Mouse (Mus musculus) hindlimb bud, embryonic 11.5 days (tissue): ENCODE measurements around the gene Tubb5.

Source experiments
- DNase-seq: peaks from one replicate; pipeline ENCODE4 v3.0.0-alpha.2; 2012; ENCODE audit warnings: low read depth, low spot score; ENCODE audit errors: extremely low spot score

Gene Tubb5

GRCm38 (mm10) chr17:35832400-35833238 lies 5.5 kb downstream of the Tubb5 start:
- no peak for DNase-seq

GRCm38 (mm10) chr17:35829737-35830136 lies 8.4 kb downstream of the Tubb5 start:
- DNase-seq, result no peak

GRCm38 (mm10) chr17:35825109-35825850 lies 12.8 kb downstream of the Tubb5 start:
- no peak for DNase-seq

GRCm38 (mm10) chr17:35824402-35824801 lies 13.7 kb downstream of the Tubb5 start:
- no peak for DNase-seq

- DNase-seq, result no peak
Measured at GRCm38 (mm10) chr17:35822964-35823937, 14.9 kb downstream of the Tubb5 start, which contains the start of gene Flot1. TSS of gene Flot1 (plus strand) at chr17:35823230.

- DNase-seq, result no peak
Measured at GRCm38 (mm10) chr17:35822564-35822963, 15.5 kb downstream of the Tubb5 start.

- no peak for DNase-seq
Measured at GRCm38 (mm10) chr17:35821439-35822430, 16.4 kb downstream of the Tubb5 start, which contains the start of gene Ier3. TSS of gene Ier3 (plus strand) at chr17:35821684.

GRCm38 (mm10) chr17:35820111-35820510 lies 18.0 kb downstream of the Tubb5 start:
- DNase-seq, result no peak

- DNase-seq, result no peak
Measured at GRCm38 (mm10) chr17:35817226-35817625, 20.9 kb downstream of the Tubb5 start.

GRCm38 (mm10) chr17:35816686-35817085 lies 21.4 kb downstream of the Tubb5 start:
- no peak for DNase-seq

- DNase-seq, result no peak
Measured at GRCm38 (mm10) chr17:35815836-35816235, 22.3 kb downstream of the Tubb5 start.

GRCm38 (mm10) chr17:35814678-35815077 lies 23.4 kb downstream of the Tubb5 start:
- DNase-seq, result no peak

GRCm38 (mm10) chr17:35813653-35814052 lies 24.5 kb downstream of the Tubb5 start:
- no peak for DNase-seq

- DNase-seq, result no peak
Measured at GRCm38 (mm10) chr17:35813245-35813647, 24.9 kb downstream of the Tubb5 start.

GRCm38 (mm10) chr17:35812736-35813135 lies 25.4 kb downstream of the Tubb5 start:
- no peak for DNase-seq

GRCm38 (mm10) chr17:35812307-35812706 lies 25.8 kb downstream of the Tubb5 start:
- DNase-seq, result no peak

- no peak for DNase-seq
Measured at GRCm38 (mm10) chr17:35810900-35811648, 27.0 kb downstream of the Tubb5 start.

GRCm38 (mm10) chr17:35809395-35809794 lies 28.7 kb downstream of the Tubb5 start:
- DNase-seq, result no peak

- no peak for DNase-seq
Measured at GRCm38 (mm10) chr17:35808073-35808472, 30.0 kb downstream of the Tubb5 start.
